Mouse (Mus musculus) testis, adult 2 months (tissue): ENCODE measurements around the gene Pcnx2.

Experiments used
- CTCF ChIP-seq: fragments of 200-500 bp; IDR thresholded peaks from 2 replicates; pipeline ENCODE4 v1.5.1; 2012; ENCODE audit warnings: low read depth, mild to moderate bottlenecking, inconsistent platforms, low read length, moderate library complexity; ENCODE audit not compliant: control insufficient read depth, insufficient read depth, insufficient replicate concordance
- POLR2A ChIP-seq: fragments of 200-500 bp; IDR thresholded peaks from 2 replicates; pipeline ENCODE4 v1.6.1; 2012; ENCODE audit warnings: low read depth, mild to moderate bottlenecking, inconsistent platforms, low read length, moderate library complexity; ENCODE audit not compliant: control insufficient read depth

GRCm38 (mm10) chr8:125930276-125931046, 32.3 kb upstream of the Pcnx2 start:
- no peak for TF ChIP-seq CTCF
- TF ChIP-seq POLR2A = no peak
